Mouse (Mus musculus) layer of hippocampus, postnatal 36 days (tissue): Measurements from ENCODE around the gene Gm5447. TPM values are rescaled to one million over a fixed set of nuclear protein-coding genes. Genes with fewer than 3 reads are reported as not detected.

Source experiments
- DNase-seq, 2 experiments: peaks; one replicate each; pipeline ENCODE4 v3.0.0; 2022
- total RNA-seq, 2 experiments: library from RNA; stranded (reverse); gene quantifications; 2 replicates each; pipeline ENCODE4 v1.2.3; 2021

Gm5447 gene
- not detected for total RNA-seq

GRCm38 (mm10) chr13:30973501-30974246 lies at the start of gene Gm5447, which contains the start of gene Exoc2:
Gene Gm5447 (plus strand): TSS chr13:30974204.
Gene Exoc2 (minus strand): TSS chr13:30974093.
- peak; percentile 83 for DNase-seq

- no peak for DNase-seq
Observed at GRCm38 (mm10) chr13:30924269-30924668, 49.7 kb upstream of the Gm5447 start.

- DNase-seq, result no peak
Observed at GRCm38 (mm10) chr13:30929119-30929518, 44.9 kb upstream of the Gm5447 start.

- no peak for DNase-seq
Observed at GRCm38 (mm10) chr13:30931613-30932012, 42.4 kb upstream of the Gm5447 start.

GRCm38 (mm10) chr13:30932972-30933371 lies 41.0 kb upstream of the Gm5447 start:
- DNase-seq, result no peak

- no peak for DNase-seq
Observed at GRCm38 (mm10) chr13:30945788-30946187, 28.2 kb upstream of the Gm5447 start.

- DNase-seq, result no peak
Observed at GRCm38 (mm10) chr13:30947129-30947528, 26.9 kb upstream of the Gm5447 start.

- DNase-seq, result no peak
Observed at GRCm38 (mm10) chr13:30947540-30947939, 26.5 kb upstream of the Gm5447 start, which contains the start of gene Hus1b. Gene Hus1b (minus strand): TSS chr13:30947759.

GRCm38 (mm10) chr13:30949181-30949580 lies 24.8 kb upstream of the Gm5447 start:
- DNase-seq, result no peak

- DNase-seq, result no peak
Observed at GRCm38 (mm10) chr13:30952044-30952443, 22.0 kb upstream of the Gm5447 start.

GRCm38 (mm10) chr13:30953580-30953979 lies 20.4 kb upstream of the Gm5447 start:
- DNase-seq, result no peak

- no peak for DNase-seq
Observed at GRCm38 (mm10) chr13:30960714-30961113, 13.3 kb upstream of the Gm5447 start.

GRCm38 (mm10) chr13:30961932-30962331 lies 12.1 kb upstream of the Gm5447 start:
- no peak for DNase-seq

GRCm38 (mm10) chr13:30966507-30966911 lies 7.5 kb upstream of the Gm5447 start:
- no peak for DNase-seq

- no peak for DNase-seq
Observed at GRCm38 (mm10) chr13:30968311-30968710, 5.7 kb upstream of the Gm5447 start.

- DNase-seq, result no peak
Observed at GRCm38 (mm10) chr13:30971047-30971446, 3.0 kb upstream of the Gm5447 start.

GRCm38 (mm10) chr13:30972102-30972501 lies 1.9 kb upstream of the Gm5447 start:
- DNase-seq, result no peak

GRCm38 (mm10) chr13:30974247-30974630 lies 235 bp downstream of the Gm5447 start:
- DNase-seq, result no peak

GRCm38 (mm10) chr13:30976536-30977084 lies 2.6 kb downstream of the Gm5447 start:
- no peak for DNase-seq

- DNase-seq, result no peak
Observed at GRCm38 (mm10) chr13:30978224-30978623, 4.2 kb downstream of the Gm5447 start.

GRCm38 (mm10) chr13:30981666-30982065 lies 7.7 kb downstream of the Gm5447 start:
- DNase-seq, result peak in 1 of 2 experiments; percentile 18

GRCm38 (mm10) chr13:30985275-30985597 lies 11.2 kb downstream of the Gm5447 start:
- no peak for DNase-seq

GRCm38 (mm10) chr13:30985598-30986466 lies 11.8 kb downstream of the Gm5447 start:
- DNase-seq, result peak; percentile 35 to 39
